Mouse (Mus musculus): ENCODE data around the gene Rpp40.

The Rpp40 gene

GRCm38 (mm10) chr13:35852851-35853575 is 53.1 kb downstream of the Rpp40 start:
- no peak for DNase-seq (ENCODE audit: low spot score in 2 of 2)

GRCm38 (mm10) chr13:35851581-35851980 is 54.6 kb downstream of the Rpp40 start:
- no peak for DNase-seq (ENCODE audit: low spot score in 2 of 2)

GRCm38 (mm10) chr13:35848694-35849093 is 57.5 kb downstream of the Rpp40 start:
- no peak for DNase-seq (ENCODE audit: low spot score in 2 of 2)

GRCm38 (mm10) chr13:35845306-35845705 is 60.9 kb downstream of the Rpp40 start:
- DNase-seq (ENCODE audit: low spot score in 2 of 2) = no peak
